Mouse (Mus musculus) hindbrain, embryonic 11.5 days (tissue): ENCODE data around the gene Ppp1r15a. TPM values are rescaled to one million over a fixed set of nuclear protein-coding genes. Genes with fewer than 3 reads are reported as not detected.

ENCODE experiments used
- ATAC-seq: fragments of 200-750 bp; cut with Nextera tagmentation; 2 replicates; pipeline ENCODE4 v1.8.0; 2017; ENCODE audit warnings: mild to moderate bottlenecking, moderate TSS enrichment, moderate library complexity; ENCODE audit not compliant: low FRiP score
- DNase-seq: peaks from one replicate; pipeline ENCODE4 v3.0.0-alpha.2; 2015; ENCODE audit warnings: low spot score
- H3K27ac ChIP-seq: fragments of 300-500 bp; sonication (generic); 2 replicates; pipeline ENCODE4 v1.5.1; 2014; ENCODE audit warnings: mild to moderate bottlenecking, low read depth, low read length
- H3K27me3 ChIP-seq: fragments of 300-500 bp; sonication (generic); 2 replicates; pipeline ENCODE4 v1.6.1; 2014; ENCODE audit warnings: mild to moderate bottlenecking, low read length, moderate library complexity, mixed read lengths; ENCODE audit not compliant: control insufficient read depth, insufficient read depth
- H3K36me3 ChIP-seq: fragments of 300-500 bp; sonication (generic); 2 replicates; pipeline ENCODE4 v1.6.1; 2014; ENCODE audit warnings: mild to moderate bottlenecking, low read length, moderate library complexity, mixed read lengths; ENCODE audit not compliant: control insufficient read depth, insufficient read depth
- H3K4me1 ChIP-seq: fragments of 300-500 bp; sonication (generic); replicated peaks from 2 replicates; pipeline ENCODE4 v1.6.1; 2014; ENCODE audit warnings: low read length, mixed read lengths; ENCODE audit not compliant: control insufficient read depth, insufficient read depth
- H3K4me2 ChIP-seq: fragments of 300-500 bp; sonication (generic); replicated peaks from 2 replicates; pipeline ENCODE4 v1.6.1; 2014; ENCODE audit warnings: mild to moderate bottlenecking, low read depth, low read length
- H3K4me3 ChIP-seq: fragments of 300-500 bp; sonication (generic); 2 replicates; pipeline ENCODE4 v1.5.1; 2014; ENCODE audit warnings: low read depth, low read length
- H3K9ac ChIP-seq: fragments of 300-500 bp; sonication (generic); 2 replicates; pipeline ENCODE4 v1.6.1; 2014; ENCODE audit warnings: low read depth, low read length
- H3K9me3 ChIP-seq: fragments of 300-500 bp; sonication (generic); 2 replicates; pipeline ENCODE4 v1.6.1; 2016; ENCODE audit warnings: low read length; ENCODE audit not compliant: control insufficient read depth
- WGBS: fragments of 180-500 bp; shearing (Covaris S2); extraction: QIAGEN DNeasy Blood & Tissue Kit; methylation state at CpG from one replicate; pipeline ENCODE4 v1.1.7; 2014; 5-methylcytosine and 5-hydroxymethylcytosine counted together
- polyA plus RNA-seq: library from polyadenylated mRNA; unstranded; fragments of >200 nt; fragmentation: Nextera tagmentation; extraction: Ambion mirVana; gene quantifications from 2 replicates; pipeline ENCODE4 v1.2.1, GENCODE M21; 2014

Ppp1r15a gene
- polyA plus RNA-seq, 1 experiment from 2014 or later = 15.1 TPM

GRCm38 (mm10) chr7:45492951-45493350 is 33.1 kb downstream of the Ppp1r15a start:
- H3K4me2 ChIP-seq = no peak overlapping the region
- 92% methylated on average over 5 of the region's 5 CpGs for WGBS
- no peak for ATAC-seq
- no peak for DNase-seq
- H3K4me1 ChIP-seq = no peaks in the 10 kb centered on the region
- H3K9me3 ChIP-seq = no peaks in the 10 kb centered on the region
- H3K4me3 ChIP-seq = no peak overlapping the region
- no peak overlapping the region for H3K9ac ChIP-seq
- H3K27ac ChIP-seq = no peak overlapping the region
- H3K27me3 ChIP-seq = no peaks in the 10 kb centered on the region
- 0 out of 2 replicates have a peak, but pooled peaks cover 3% of the 10 kb centered on the region for H3K36me3 ChIP-seq

DNA sequence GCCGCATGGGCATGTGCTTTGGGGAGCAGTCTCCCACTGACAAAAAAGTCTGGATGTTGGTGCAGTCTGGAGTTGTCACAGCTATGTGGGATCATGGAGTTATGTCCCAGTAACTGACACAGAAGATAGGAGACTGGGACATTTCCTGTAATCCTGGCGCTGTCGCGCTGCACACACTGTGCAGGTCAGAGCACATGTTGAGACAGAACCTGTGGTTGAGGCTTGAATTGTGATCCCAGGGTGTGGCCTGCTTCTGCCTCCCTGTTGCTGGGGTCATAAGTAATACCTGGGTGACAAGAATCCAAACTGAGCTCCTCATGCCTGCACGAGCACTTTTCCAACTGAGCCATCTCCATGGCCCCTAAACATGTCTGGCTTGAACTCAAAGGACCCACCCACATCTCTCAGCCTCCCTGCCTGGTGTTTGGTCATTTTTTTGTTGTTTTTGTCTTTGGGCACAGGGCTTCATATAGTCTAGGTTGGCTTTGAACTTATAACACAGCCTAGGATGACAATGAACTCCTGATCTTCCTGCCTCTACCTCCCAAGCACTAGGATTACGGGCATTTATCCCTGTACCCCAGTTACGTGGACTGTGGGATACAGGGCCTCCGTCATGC is 33.7 kb downstream of the Ppp1r15a start:
- DNase-seq (no peak), ATAC-seq (no peak)
- H3K9me3 ChIP-seq = no peaks in the 10 kb centered on the region
- 96% methylated on average over 8 of the region's 8 CpGs for WGBS
- no peak overlapping the region for H3K4me3 ChIP-seq
- no peak overlapping the region for H3K27ac ChIP-seq
- no peak overlapping the region for H3K4me2 ChIP-seq
- 0 out of 2 replicates have a peak, but pooled peaks cover 3% of the 10 kb centered on the region for H3K36me3 ChIP-seq
- no peaks in the 10 kb centered on the region for H3K27me3 ChIP-seq
- H3K9ac ChIP-seq = no peak overlapping the region
- no peaks in the 10 kb centered on the region for H3K4me1 ChIP-seq

DNA sequence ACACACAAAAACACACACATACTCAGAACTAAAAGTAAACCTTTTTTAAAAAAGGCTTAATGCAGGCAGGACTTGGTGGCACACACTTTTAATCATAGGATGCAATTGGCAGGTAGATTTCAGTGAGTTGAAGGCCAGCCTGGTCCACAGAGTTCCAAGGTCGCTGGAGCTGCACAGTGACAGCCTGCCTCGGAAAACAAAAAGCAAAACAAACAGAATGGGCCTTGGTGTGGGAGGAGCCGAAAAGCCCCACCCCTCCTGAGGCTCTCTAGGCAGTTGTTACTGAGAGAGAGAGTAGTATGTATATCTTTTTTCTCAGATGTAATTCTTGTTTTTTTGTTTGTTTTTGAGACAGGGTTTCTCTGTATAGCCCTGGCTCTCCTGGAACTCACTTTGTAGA is 34.8 kb downstream of the Ppp1r15a start:
- Histone ChIP-seq H3K4me1 (no peaks in the 10 kb centered on the region), H3K4me3 (no peak overlapping the region), H3K9me3 (no peaks in the 10 kb centered on the region), H3K9ac (no peak overlapping the region), H3K27me3 (no peaks in the 10 kb centered on the region), H3K36me3 (0 out of 2 replicates have a peak, but pooled peaks cover 3% of the 10 kb centered on the region), H3K27ac (no peak overlapping the region), H3K4me2 (no peak overlapping the region)
- 28% methylated on average over 3 of the region's 3 CpGs for WGBS
- ATAC-seq (no peak), DNase-seq (no peak)

- no peaks in the 10 kb centered on the region for H3K27me3 ChIP-seq
- H3K27ac ChIP-seq = no peak overlapping the region
- H3K4me3 ChIP-seq = no peak overlapping the region
- DNase-seq (no peak), ATAC-seq (no peak)
- WGBS = 37% methylated on average over 6 of the region's 9 CpGs
- no peak overlapping the region for H3K9ac ChIP-seq
- H3K9me3 ChIP-seq = no peaks in the 10 kb centered on the region
- no peak overlapping the region for H3K4me2 ChIP-seq
- H3K4me1 ChIP-seq = no peaks in the 10 kb centered on the region
- 0 out of 2 replicates have a peak, but pooled peaks cover 3% of the 10 kb centered on the region for H3K36me3 ChIP-seq
Observed at GRCm38 (mm10) chr7:45490822-45491221, 35.2 kb downstream of the Ppp1r15a start.

- Histone ChIP-seq H3K4me3 (no peak overlapping the region), H3K27me3 (no peaks in the 10 kb centered on the region), H3K4me2 (no peak overlapping the region), H3K4me1 (no peaks in the 10 kb centered on the region), H3K9ac (no peak overlapping the region), H3K36me3 (0 out of 2 replicates have a peak, but pooled peaks cover 3% of the 10 kb centered on the region), H3K9me3 (no peaks in the 10 kb centered on the region), H3K27ac (no peak overlapping the region)
- ATAC-seq (no peak), DNase-seq (no peak)
- WGBS = 79% methylated on average over 7 of the region's 7 CpGs
Observed at GRCm38 (mm10) chr7:45489578-45489977, 36.5 kb downstream of the Ppp1r15a start.

DNA sequence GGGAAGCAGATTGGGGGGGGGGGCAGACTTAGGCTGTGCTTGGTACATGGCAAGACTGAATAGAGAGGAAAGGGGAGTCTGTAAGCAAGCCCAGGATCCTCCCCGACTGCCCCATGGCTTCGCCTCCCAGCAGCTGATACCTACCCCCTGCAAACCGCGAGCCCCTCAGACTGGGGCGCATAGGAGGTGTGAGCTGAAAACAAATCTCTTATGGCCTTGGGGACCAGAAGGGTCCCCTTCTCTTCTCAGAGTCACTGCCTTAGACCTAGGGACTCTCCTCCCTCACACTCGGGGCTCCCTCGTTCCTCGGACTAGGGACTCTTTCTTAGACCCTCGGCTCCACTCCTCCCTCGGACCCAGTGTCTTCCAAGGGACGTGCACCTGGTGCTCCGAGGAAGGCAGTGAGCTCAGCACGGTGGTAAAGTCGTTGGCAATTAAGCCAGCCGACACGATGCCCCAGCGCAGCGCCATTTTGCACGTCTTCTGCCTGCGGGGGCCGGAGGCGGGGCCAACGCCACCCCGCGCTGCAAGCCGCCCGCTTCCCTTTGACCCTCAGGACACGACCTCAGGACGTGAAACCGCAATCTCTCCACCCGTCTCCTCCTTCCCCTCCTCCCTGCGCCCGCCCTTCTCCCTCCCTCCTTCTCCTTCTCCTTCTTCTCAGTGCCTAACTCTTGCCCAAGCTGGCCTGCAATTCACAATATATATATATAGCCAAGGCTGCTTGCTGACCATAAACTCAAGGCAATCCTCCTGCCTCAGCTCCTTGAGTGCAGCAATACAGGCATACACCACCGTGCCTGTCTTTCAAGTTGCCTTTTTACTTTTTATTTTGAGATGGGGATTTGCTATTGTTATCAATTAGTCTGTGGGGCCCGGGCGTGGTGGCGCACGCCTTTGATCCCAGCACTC is 37.5 kb downstream of the Ppp1r15a start, which contains the start of gene Dhdh:
TSS of gene Dhdh (minus strand) at position 513 of the 912 bp plus-strand sequence.
- peak; percentile 73 for DNase-seq
- no peaks in the 10 kb centered on the region for H3K4me1 ChIP-seq
- peak; percentile 72 for ATAC-seq
- H3K4me3 ChIP-seq = peak within 1 kb of the TSS; percentile 28
- 7% methylated on average over 38 of the region's 38 CpGs for WGBS
- no peaks in the 10 kb centered on the region for H3K27me3 ChIP-seq
- H3K9ac ChIP-seq = peak within 1 kb of the TSS; percentile 68
- 0 out of 2 replicates have a peak, but pooled peaks cover 3% of the 10 kb centered on the region for H3K36me3 ChIP-seq
- H3K4me2 ChIP-seq = peak within 1 kb of the TSS; percentile 49
- H3K9me3 ChIP-seq = no peaks in the 10 kb centered on the region
- peak within 1 kb of the TSS; percentile 43 for H3K27ac ChIP-seq

DNA sequence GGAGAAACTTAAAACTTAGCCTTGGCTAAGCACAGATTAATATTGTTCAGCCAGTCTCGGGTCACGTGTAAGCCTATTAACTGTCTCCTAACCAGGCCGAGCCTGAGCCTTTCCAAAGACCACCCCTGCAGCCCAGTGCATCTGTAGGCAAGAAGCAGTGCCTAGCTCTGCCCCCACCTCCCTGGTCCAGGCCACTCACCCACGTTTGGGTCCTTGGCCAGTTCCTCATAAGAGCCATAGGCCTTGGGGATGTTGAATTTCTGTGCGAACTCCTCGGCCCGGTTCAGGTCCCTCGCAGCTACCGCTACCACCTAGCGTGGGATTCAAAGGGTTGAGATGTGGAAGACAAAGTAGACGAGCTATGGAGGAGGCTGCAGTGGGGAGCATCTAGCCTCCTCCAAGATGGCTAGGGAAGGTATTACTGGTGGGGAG is 38.2 kb downstream of the Ppp1r15a start:
- Histone ChIP-seq H3K9ac (peak overlapping the region; percentile 68), H3K4me2 (peak overlapping the region; percentile 49), H3K36me3 (no peaks in the 10 kb centered on the region), H3K4me3 (peak overlapping the region; percentile 28), H3K27ac (peak overlapping the region; percentile 43), H3K9me3 (no peaks in the 10 kb centered on the region), H3K27me3 (no peaks in the 10 kb centered on the region), H3K4me1 (no peaks in the 10 kb centered on the region)
- ATAC-seq (peak; percentile 33), DNase-seq (peak; percentile 52)
- 22% methylated on average over 11 of the region's 11 CpGs for WGBS

- Histone ChIP-seq H3K9ac (no peak within 1 kb of the TSS), H3K4me1 (no peaks in the 10 kb centered on the region), H3K4me3 (no peak within 1 kb of the TSS), H3K9me3 (no peaks in the 10 kb centered on the region), H3K4me2 (no peak within 1 kb of the TSS), H3K27ac (no peak within 1 kb of the TSS), H3K27me3 (no peaks in the 10 kb centered on the region), H3K36me3 (no peaks in the 10 kb centered on the region)
- DNase-seq (no peak), ATAC-seq (no peak)
- 82% methylated on average over 12 of the region's 12 CpGs for WGBS
Observed at GRCm38 (mm10) chr7:45486761-45487415, 39.2 kb downstream of the Ppp1r15a start, which contains the start of gene Gm45808. Gene Gm45808, minus strand, starts transcription at chr7:45486811.
